Mouse (Mus musculus): ENCODE data around the gene Cage1. TPM values are rescaled to one million over a fixed set of nuclear protein-coding genes. Genes with fewer than 3 reads are reported as not detected.

The Cage1 gene
- 1 to 10 TPM; 1.8 to 6.1 TPM for total RNA-seq (2021)
- long read RNA-seq, experiment 1, partial matches to known transcripts, result 0 of 6 reads
- long read RNA-seq, experiment 1, other reads (novel, unspliced or antisense), result 5 of 6 reads
- long read RNA-seq, experiment 2, partial matches to known transcripts, result 0 of 2 reads
- long read RNA-seq, experiment 2, other reads (novel, unspliced or antisense), result 2 of 2 reads

DNA sequence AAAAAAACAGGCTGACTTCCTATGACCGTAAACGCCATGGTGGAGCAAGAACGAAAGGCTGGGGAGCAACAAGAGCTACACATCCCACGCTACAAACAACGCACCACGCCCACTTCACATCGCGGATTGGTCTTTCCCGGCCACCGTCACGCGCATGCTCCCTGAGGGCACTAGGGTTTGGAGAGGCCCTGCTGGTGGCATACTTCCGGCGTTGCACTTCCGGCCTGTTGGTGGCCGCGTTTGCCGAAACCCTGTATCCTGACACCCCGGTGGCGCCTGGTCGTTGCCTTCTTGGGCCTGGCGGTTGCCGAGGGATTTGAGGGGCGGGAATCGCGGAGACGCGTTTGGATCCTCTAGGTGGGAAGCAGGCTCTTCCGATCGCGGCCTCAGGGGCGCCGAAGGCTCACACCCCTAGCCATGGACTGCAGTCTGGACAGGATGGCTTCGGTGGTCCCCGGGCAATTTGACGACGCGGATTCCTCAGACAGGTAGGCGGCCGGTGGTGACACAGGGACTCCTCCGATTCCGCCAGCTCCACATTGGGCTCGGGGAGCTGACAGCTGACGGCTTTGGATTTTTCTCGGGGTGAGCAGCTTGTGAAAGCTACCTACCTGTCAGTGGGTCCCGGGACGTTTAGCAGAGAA lies at the start of gene Cage1:
TSS of gene Cage1 (minus strand) at position 26 of the 644 bp plus-strand sequence.
- DNase-seq, result peak; percentile 96 to 98

DNA sequence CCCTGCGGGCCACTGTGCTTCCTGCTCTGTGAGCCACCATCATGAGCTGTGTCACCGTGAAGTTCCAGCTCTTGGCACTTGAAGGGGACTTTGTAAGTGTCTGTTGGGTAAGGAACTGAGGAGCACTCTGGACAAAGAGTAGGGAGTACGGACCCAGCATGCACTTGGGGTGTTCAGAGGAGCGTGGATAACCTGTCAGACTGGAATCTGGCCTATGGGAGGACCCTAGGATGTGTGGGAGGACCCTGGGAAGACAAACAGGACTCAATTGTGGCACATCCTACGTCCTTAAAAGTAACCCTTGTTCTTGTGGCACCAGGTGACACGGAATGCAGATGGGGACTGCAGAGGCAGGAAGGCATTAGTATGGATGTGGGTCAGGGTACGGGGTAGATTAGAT lies 44.3 kb upstream of the Cage1 start:
- no peak for DNase-seq

DNA sequence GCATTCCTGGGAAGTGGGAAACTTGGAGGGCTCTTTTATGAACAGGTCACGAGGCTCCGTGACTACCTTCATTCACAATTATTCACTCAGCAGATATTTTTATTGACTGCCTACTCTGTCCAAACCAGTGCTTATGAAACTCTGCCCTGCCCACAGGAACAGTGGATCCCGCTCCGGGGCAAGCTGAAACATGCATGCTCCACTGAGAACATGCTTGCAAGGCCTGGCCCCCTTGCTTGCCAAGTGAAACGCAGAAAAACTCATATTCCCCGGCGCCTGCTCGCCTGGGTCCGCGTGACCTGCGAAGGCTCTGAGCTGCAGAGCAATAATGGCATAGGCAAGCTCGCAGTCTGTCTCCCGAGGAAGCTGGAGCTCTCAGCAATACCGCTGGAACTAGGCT lies 43.9 kb upstream of the Cage1 start:
- no peak for DNase-seq

DNA sequence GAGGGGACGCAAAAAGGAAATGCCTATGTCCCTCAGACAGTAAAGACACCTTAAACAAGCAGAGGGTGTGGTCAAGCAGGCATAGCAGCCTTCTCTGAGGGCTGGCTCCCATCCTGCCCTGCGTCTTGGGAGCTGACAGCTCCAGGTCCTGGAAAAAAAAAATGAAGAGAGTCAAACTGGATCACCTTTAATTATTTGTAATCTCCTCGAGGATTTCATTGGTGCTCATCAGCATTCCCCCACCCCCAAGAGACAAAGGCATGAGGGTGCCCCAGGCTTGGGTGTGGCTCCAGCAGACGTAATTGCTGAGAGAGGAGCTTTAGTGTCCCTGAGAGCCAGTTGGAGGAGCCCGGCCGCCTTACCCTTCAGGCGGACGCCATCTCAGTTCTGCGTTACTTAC lies 43.1 kb upstream of the Cage1 start:
- DNase-seq, result no peak

DNA sequence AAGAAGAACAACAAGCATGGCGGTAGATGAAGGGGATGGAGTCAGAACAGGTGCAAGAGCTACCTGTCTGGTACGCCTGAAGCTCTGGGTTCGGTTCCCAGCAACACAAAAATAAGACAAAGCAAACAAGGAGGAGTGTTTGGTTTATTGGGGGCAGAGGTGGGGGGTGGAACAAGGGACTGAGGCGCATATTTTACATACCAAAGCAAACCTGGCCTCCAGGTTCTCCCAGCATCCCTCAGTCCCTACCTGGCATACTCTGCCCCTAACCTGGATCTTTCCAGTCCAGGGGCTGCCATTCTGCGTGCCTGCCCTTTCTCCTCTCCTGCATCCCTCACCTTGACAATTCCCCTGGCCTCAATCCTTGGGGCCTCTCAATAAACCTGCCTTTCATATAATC lies 42.5 kb upstream of the Cage1 start:
- DNase-seq, result no peak

DNA sequence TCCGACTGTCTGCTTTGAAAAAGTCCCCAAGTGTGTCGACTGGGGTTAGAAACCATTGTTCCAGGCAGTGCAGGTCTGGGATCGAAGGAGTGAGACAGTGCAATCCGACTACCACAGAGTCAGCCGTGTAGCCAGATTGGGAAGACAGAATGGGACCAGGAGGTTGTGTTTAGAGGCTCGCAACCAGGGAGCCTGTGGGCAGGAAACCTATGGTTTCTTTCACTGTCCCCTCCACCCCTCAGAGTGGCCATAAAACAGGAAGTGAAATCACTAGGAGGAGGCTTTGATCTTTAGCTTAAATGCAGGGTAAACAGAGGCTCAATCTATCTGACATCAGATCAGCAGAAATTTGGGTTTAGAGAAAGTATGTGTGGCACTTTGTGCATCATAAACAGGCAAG lies 42.0 kb upstream of the Cage1 start:
- DNase-seq, result no peak

DNA sequence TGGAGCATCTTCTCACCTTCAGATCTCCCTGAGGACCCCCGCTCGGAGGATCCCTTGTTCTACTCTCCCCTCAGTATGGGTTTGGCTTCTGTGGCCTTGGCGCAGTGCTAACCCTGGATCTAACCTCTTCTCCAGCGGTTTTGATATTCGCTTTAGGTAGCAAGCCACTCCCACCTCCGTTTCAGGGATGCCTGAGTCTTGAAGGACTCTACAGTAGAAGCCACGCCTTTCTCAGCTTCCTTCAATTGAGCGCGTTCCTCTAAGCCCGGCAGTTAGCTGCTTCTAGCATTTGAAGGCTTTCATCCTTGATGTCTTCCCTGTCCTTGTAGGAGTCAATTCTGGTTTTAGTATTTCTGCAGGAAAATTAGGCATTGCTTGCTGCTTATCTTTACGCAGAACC lies 40.2 kb upstream of the Cage1 start:
- no peak for DNase-seq

DNA sequence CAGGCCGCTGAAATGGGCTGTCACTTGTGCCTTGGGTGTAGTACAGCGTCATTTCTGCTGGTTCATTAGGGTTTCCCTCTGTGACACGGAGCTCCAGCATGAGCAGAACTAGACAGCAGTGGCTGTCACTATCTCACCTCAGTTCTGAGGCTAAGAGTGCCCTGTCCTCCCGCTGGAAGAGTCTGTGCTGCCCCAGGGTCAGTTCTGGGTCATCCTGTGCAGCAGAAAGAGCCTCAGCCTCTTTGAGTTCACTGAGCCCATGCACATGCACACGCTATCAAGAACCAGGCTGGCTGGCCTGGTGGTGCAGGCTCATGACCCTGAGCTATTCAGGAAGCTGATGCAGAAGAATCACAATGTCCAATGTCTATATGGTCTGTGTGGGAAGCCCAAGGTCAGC lies 37.5 kb upstream of the Cage1 start:
- DNase-seq, result no peak

DNA sequence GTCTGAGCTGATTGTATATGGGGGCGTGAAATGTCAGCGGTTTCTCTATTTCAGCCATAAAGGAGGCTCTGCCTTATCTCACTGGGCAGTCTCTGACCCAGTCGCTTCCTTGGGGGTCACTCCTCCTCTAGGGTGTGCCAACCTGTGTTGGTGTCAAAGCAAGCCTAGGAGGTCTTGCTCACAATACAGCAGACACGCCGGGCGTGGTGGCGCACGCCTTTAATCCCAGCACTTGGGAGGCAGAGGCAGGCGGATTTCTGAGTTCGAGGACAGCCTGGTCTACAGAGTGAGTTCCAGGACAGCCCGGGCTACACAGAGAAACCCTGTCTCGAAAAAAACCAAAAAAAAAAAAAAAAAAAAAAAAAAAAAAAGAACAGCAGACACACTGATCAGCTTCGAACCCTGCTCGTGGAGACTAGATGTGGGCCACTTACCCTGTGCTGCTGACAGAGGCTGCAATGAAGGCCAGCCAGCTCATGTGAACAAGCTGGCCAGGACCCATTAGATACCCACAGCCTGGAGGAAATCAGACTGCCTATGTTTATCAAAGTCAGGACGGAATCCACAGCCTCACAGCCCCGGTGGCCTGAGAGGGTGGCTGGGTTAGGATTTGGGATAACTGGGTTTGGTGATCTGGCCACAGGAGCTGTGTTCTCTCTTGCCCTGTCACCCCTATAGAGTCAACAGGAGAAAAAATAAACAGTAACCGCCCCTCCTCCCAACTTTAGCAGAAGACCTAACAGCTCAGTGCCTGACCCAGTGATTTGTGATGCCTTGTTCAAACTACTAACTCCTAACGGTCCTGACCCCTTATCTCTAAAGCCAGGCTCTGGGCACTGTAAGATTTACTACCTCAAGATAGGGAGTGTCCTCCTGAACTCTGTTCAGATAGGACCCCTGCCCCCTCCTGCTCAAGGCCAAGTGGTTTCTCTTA lies 36.8 kb upstream of the Cage1 start:
- DNase-seq, result no peak

DNA sequence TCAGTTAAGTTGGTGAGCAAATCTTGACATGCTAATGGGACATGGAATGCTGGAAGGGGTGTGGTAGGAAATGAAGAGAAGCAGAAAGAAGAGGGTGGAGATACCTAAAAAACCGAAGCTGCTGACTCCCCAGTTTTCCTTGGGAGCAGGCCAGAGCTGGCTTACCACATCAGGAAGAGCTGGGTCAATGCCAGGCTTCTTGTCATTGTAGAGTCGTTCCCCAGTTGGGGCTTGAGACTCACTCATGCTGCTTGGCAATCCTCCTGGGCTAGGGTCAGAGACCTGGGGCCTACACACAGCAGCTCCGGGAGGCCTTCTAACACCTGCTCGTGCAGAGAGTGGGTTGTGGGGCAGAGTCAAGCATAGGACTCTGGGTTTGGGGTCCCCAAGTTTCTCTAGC lies 34.1 kb upstream of the Cage1 start:
- DNase-seq, result peak; percentile 65 to 72

DNA sequence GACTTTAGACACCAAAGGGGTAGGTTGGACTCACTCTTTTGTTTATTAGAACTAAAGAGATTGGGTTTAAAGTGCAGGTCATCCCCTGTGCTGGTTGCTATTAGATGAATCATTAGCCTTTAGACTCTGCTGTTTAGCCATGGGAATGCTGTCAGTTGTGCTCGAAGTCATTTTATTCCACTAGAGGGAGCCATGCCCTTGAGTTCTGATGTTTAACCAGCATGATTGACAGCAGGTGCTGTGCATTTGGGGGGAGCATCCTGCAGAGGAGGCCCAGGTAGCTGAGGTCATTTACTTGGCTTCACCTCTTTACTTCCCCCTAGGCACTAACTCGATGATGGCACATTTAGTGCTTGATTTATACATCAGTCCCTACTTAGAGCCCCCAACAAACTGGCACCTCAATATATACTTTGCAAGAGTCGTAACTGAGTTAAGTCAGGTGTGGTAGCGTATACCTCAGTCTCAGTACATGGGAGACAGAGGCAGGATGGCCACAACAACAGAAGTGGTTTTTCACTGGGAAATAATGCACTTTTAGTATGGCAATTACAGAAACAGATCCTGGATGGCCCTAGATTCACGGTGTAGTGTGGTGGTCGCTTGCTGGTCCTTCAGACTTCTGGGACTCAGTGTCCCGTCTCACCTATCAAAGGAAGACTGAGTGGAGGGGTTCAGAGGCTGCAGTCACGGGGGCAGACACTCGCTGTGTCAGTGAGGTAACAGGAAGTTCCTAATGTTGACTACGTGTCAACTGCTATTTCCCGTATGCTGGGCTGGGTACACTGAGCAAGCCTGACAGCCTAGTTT lies 28.2 kb upstream of the Cage1 start:
- DNase-seq, result peak; percentile 26 to 46

DNA sequence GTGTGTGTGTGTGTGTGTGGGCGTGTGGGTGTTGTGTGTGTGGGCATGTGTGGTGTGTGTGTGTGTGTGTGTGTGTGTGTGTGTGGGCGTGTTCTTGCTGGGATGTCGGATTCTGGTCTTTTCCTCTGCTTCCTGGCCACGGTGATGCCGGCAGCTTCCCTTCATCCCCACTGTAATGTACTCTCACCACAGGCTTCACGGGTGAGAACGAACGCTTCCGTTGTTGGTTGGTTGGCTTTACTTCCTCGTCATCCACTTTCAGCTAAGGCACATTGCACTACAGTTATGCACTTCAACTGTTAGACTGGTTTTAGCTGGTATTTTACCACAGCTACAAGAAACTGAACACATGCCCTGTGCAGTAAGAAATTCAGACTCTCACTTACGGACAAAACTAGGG lies 25.8 kb upstream of the Cage1 start:
- DNase-seq, result no peak

DNA sequence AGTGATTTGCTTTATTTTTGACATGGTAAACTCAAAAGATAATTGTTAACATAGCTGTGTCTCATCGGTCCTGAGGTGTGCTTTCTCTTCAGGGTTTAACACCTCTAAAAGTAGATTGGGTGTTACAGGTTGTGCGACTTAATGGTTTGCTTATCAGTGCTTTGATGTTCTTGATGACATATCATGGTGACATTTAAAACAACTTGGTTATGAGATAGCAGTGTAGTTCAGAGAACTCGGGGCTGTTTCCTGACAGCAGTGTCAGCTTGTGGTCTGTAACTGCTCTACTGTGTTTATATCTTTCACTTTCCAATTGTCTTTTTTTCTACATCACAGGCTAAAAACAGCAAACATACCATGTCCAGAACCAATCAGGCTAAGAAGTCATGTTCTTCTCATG lies 13.0 kb upstream of the Cage1 start:
- DNase-seq, result no peak

DNA sequence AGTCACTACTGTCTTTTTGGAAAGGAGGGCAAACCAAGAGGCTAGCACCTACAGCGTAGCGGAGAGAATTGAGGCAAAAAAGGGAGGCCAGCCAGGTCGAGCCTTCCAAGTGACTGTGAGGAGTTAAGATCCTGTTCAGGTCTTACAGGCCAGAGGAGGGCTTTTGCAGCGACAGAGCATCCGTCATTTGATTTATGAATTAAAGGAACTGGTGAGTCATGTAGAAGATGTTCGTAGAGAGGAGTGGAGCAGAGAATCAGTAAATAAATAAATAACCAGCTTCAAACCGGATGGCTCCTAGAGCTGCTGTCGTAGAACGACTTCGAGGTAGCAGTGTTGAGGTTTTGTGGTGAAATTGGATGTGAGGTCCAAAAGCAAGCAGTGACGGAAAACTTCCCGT lies 942 bp upstream of the Cage1 start:
- peak; percentile 15 to 27 for DNase-seq

DNA sequence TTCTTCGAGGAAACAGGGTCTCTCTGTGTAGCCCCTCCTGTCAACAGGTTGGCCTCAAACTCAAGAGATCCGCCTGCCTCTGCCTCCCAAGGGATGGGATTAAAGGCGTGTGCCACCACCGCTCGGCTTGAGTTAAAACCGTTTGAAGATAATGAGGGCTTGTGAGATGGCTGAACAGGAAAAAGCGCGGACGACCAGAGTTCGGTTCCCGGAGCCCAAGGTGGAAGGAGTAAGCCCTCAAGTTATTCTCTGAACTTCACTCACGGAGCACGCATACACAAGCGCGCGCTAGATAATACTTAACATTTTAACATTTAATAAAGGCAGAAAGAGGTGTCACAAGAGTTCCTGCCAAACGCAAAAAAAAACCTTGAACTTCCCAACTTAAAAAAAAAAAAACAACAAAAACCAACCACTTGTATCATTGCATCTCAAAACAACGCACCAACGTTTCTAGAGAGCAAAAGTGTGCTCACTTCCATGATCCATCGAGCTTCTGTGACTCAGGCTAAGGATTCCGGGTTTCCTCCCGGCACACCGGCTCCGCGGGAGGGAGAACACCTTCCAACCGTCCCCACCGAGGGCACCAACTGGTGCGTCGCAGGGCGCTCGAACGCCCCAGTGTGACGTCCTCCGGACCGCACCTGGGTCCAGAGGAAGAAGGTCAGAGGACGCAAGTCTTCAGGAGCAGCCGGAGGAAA lies 376 bp downstream of the Cage1 start, which contains the start of gene Riok1:
TSS of gene Riok1 (plus strand) at position 653 of the 701 bp plus-strand sequence.
- peak in 1 of 2 experiments; percentile 22 for DNase-seq

DNA sequence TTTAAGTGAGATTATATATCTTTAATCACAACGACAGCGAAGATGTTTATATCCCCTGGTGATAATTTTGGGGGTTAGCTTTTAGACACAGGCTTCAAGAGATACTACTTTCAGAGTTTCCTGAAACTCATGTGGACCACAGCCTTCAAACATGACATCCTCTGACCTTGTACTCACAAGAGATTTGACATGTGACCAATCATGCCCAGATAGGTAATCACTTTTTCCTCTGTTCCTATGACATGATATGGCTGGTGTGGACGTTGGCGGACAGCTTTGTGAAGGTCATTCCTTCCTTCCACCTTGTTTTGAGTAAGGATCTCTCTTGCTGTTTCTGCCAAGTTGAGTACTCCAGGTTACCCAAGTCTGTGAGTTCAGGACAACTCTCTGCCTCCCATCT lies 8.5 kb downstream of the Cage1 start:
- DNase-seq, result no peak

DNA sequence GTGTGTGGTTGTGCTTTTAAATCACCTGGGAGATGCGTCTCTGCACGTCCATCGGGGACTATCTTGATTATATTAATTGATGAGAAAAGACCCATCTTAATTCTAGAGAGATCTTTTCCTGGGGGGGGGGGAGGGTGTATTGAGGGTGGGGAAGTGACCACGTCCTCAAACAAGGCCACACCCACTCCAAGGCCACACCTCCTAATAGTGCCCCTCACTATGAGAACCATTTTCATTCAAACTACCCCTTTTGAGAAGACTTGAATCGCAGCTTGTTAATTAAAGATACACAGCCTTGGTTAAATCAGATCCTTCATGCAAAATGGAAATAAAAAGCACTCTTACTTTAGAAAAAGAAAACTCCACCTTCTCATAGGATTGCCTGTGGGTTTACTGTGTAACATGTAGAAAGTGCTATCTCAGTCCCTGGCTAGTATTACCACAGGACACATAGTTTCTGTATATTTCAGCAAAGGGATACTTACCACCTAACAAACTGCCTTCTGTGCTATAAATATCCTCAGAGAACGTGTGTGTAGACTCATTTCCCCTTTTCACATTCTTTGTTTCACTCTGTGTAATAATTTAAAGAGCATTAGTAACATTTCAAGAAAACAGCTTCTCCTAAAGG lies 9.1 kb downstream of the Cage1 start:
- no peak for DNase-seq

DNA sequence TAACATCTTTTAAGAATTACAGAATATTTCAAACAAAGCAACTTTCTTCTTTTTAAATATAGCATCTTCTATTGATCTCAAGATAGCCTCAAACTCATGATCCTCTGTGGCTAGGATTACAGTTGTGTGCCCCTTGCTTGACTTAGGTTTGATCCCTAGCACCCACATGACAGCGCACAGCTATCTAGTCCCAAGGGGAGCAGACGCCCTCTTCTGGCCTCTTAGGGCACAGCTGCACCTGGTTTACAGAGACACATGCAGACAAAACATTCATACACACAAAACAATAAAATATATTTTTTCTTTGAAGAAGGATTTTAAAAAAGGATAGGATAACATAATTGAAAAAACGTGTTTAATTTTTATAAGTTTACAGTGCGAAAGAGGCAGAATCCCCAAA lies 11.0 kb downstream of the Cage1 start:
- DNase-seq, result peak in 1 of 2 experiments; percentile 9

DNA sequence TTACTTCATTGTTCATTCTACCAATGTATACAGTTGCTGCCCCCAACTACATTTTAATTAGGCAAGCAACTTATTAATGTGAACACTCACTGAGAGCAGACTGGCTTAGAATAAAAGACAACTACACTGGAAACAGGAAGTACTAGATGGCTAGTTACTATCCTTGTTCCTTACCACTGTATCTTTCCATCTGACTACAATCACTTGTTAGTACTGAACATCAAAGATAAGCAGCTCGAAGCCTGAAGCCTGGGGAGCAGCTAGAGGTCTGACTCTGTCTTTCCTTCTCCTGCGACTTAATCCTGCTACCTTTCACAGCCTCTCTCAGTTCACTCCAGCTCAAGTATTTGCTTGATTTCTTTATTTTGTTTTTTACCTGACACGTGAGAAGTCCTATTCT lies 18.1 kb downstream of the Cage1 start:
- DNase-seq, result no peak

DNA sequence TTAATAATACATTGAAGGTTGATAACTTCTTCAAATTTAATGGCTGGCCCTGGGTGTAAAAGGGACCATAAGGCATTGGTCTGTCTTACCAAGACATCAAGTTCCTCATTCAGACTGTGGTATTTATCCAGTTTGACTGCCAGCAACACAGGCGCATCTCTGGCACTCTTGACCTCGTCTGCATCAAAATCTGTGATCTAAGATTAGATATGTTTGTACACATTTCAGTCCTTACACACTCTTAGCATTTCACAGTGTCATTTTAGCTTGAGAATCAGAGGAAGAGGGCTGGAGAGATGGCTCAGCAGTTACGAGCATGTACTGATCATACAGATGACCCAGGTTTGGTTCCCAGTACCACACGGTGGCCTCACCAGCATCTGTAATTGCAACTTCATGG lies 21.3 kb downstream of the Cage1 start:
- no peak for DNase-seq

DNA sequence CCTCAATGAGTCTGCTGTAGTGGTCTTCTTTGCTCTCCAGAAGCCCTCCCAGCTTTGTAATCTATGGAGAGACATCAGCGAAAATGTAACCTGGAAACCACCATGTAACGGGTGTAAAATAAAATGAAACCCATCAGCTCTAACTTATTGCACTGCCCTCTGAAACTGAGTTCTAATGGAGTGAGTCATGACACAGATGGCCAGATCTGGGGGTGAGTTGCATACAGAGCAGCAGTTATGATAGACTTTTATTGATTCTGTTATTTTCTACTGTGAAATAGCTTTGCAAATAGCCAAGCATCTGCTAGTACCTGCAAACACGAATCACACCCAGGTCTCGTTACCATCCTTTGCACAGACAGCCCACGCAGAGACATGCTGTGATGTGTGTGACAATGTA lies 24.4 kb downstream of the Cage1 start:
- no peak for DNase-seq

Measured in adrenal gland, postnatal 36 days (tissue).